Mouse (Mus musculus) hematopoietic multipotent progenitor cell, adult 10-12 weeks (in vitro differentiated cells): Measurements from ENCODE around the gene Ocln. TPM values are rescaled to one million over a fixed set of nuclear protein-coding genes. Genes with fewer than 3 reads are reported as not detected.

Source experiments
- polyA plus RNA-seq: library from polyadenylated mRNA; stranded (reverse); fragments of >175 nt; gene quantifications from 2 replicates; pipeline ENCODE4 v1.2.3, GENCODE M21; 2012; ENCODE audit warnings: low replicate concordance

Gene Ocln
- polyA plus RNA-seq = not detected in 2 replicates

GRCm38 (mm10) chr13:100552369-100553041 is at the start of gene Ocln:
Gene Ocln, minus strand, starts transcription at chr13:100552718.

GRCm38 (mm10) chr13:100492061-100492787 is 60.3 kb downstream of the Ocln start, which contains the start of gene Gtf2h2:
Gene Gtf2h2, minus strand, starts transcription at chr13:100492579.

GRCm38 (mm10) chr13:100452415-100453127 is 99.9 kb downstream of the Ocln start, which contains the start of gene Naip1:
Gene Naip1, minus strand, starts transcription at chr13:100452869.

Other genes starting within 250 kb of the Ocln start
- gene Naip6, start 235.0 kb downstream of the Ocln start, polyA plus RNA-seq = 0.48 and 0.52 TPM in 2 replicates
- 0.02 and 0.10 TPM in 2 replicates for gene Naip1, start 99.8 kb downstream of the Ocln start, polyA plus RNA-seq
- gene Gtf2h2, start 60.1 kb downstream of the Ocln start, polyA plus RNA-seq = 14.2 and 15.3 TPM in 2 replicates
- 1.1 and 1.3 TPM in 2 replicates for gene Marveld2, start 64.3 kb upstream of the Ocln start, polyA plus RNA-seq
- 8.0 and 12.1 TPM in 2 replicates for gene Ak6, start 98.3 kb upstream of the Ocln start, polyA plus RNA-seq
- gene Rad17, start 98.3 kb upstream of the Ocln start, polyA plus RNA-seq = 10.4 and 14.8 TPM in 2 replicates
- gene Taf9, start 98.9 kb upstream of the Ocln start, polyA plus RNA-seq = 1.7 and 6.5 TPM in 2 replicates
- gene Ccdc125, start 117.0 kb upstream of the Ocln start, polyA plus RNA-seq = 3.4 and 4.8 TPM in 2 replicates
- gene Cdk7, start 178.2 kb upstream of the Ocln start, polyA plus RNA-seq = 1.9 and 12.8 TPM in 2 replicates
- 26.3 and 55.7 TPM in 2 replicates for gene Mrps36, start 191.9 kb upstream of the Ocln start, polyA plus RNA-seq
- 1.5 and 6.5 TPM in 2 replicates for gene Cenph, start 223.2 kb upstream of the Ocln start, polyA plus RNA-seq
- 0.07 and 1.4 TPM in 2 replicates for gene Ccnb1, start 233.9 kb upstream of the Ocln start, polyA plus RNA-seq